Mouse (Mus musculus) bone marrow, adult 2 months (tissue): ENCODE measurements around the gene Vps11. TPM values are rescaled to one million over a fixed set of nuclear protein-coding genes. Genes with fewer than 3 reads are reported as not detected.
A peak's percentile ranks its signal among the peaks of the same experiment; 100 is the strongest.
"Not testable (repeated sequence)": the region's sequence is repeated elsewhere in the genome, so short reads cannot be mapped to it uniquely, and the experiment has no call there.

Source experiments
- H3K27ac ChIP-seq: fragments of 200-500 bp; 2 replicates; pipeline ENCODE4 v1.5.1; 2012; ENCODE audit warnings: low read depth, mild to moderate bottlenecking, control low read depth, inconsistent platforms, low read length; ENCODE audit not compliant: control insufficient read depth, poor library complexity, insufficient read depth
- H3K4me1 ChIP-seq: fragments of 200-500 bp; 2 replicates; pipeline ENCODE4 v1.6.1; 2011; ENCODE audit warnings: low read length; ENCODE audit not compliant: control insufficient read depth, insufficient read depth
- H3K4me3 ChIP-seq: fragments of 200-500 bp; replicated peaks from 2 replicates; pipeline ENCODE3; 2011; ENCODE audit warnings: mild to moderate bottlenecking, low read depth, low read length, control low read depth; ENCODE audit not compliant: control insufficient read depth
- CTCF ChIP-seq: fragments of 200-500 bp; IDR thresholded peaks from 2 replicates; pipeline ENCODE4 v1.5.1; 2011; ENCODE audit warnings: low read length, control low read depth; ENCODE audit not compliant: control insufficient read depth, insufficient read depth
- POLR2A ChIP-seq: fragments of 200-500 bp; IDR thresholded peaks from 2 replicates; pipeline ENCODE4 v1.6.1; 2011; ENCODE audit warnings: low read depth, mild to moderate bottlenecking, control low read depth, low read length, borderline replicate concordance; ENCODE audit not compliant: control insufficient read depth
- WGBS: fragments of 180-500 bp; shearing (Covaris S2); methylation state at CpG from one replicate; pipeline ENCODE4 v1.1.7; 2018; 5-methylcytosine and 5-hydroxymethylcytosine counted together
- polyA plus RNA-seq: library from polyadenylated mRNA; stranded (reverse); fragments of >200 nt; gene quantifications from 2 replicates; pipeline ENCODE4 v1.2.4, GENCODE M21; 2011; ENCODE audit warnings: low replicate concordance; ENCODE audit not compliant: missing spikeins, insufficient read depth, insufficient read length

Vps11 gene
- polyA plus RNA-seq, 1 experiment: 29.6 TPM

DNA sequence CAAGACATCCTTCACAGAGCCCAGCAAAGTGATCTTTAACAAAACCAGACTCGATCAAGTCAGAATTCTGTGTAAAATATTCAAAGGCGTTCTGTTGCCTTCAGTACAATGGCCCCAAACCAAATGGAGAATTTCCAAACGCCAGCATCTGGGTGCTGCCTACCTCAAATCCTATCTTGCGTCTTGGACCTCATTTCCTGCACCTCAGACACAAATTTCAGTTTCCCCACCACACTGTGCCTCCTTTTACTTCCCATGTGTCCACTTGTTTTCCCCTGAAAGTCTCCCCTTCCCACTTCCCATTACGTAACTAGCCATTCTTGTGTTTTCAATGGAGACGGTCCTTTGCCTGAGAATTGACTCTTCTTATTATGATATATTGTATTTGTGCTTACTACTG is 54.9 kb downstream of the Vps11 start:
- WGBS: 70% methylated on average over 6 of the region's 6 CpGs
- Histone ChIP-seq H3K4me3 (no peak overlapping the region), H3K4me1 (no peaks in the 10 kb centered on the region), H3K27ac (no peak overlapping the region)
- TF ChIP-seq POLR2A: no peak
- no peak for TF ChIP-seq CTCF

DNA sequence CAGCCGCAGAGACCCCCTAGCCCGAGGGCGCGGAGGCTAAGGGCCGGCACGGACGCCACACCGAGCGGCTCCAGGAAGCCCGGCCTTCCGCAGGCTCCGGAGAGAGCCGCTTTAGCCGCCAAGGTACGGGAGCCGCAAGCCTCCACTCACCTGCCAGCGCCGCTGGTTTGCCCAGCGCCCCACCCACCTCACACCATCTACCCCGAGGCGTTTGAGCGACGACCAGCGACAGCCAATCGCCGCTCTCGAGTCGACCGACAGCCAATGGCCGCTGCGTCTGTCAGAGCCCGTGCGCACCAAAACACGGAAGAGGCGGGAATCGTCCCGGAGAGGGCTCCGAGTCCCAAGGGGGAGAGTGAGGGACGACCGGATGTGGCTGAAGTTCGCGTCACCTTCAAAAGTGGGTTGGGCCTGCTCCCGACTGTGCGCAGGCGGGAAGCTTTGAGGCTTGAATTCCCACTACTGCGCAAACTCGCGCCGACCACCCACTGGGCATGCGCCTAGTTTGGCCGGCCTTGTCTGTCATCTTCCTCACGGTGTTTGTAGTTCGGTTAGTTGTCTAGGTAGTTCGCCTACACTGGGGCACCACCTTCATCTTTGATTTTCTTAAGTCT is 55.9 kb downstream of the Vps11 start, which contains the start of gene Hinfp:
Hinfp (minus strand) TSS at position 206 of the 614 bp plus-strand sequence.
- TF ChIP-seq CTCF: no peak
- TF ChIP-seq POLR2A: peak; percentile 87; the same call in 1 of the 2 replicates
- peak within 1 kb of the TSS; percentile 94 for H3K4me3 ChIP-seq
- WGBS: under 1% methylated on average over 54 of the region's 54 CpGs
- H3K4me1 ChIP-seq: no peaks in the 10 kb centered on the region
- H3K27ac ChIP-seq: peak within 1 kb of the TSS; percentile 86

DNA sequence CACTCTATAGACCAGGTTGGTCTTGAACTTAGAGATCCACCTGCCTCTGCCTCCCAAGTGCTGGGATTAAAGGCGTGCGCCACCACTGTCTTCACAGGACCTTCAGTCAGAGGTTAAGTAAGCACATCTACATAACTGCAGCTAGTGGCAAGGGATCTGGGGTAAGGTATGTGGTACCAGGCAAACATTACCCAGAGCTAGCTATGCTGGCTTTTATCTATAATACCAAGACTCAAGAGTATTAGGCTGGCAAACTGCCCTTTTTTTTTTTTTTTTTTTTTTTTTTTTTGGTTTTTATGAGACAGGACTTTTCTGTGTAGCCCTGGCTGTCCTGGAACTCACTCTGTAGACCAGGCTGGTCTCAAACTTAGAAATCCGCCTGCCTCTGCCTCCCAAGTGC is 61.5 kb downstream of the Vps11 start:
- H3K27ac ChIP-seq, H3K4me3 ChIP-seq, H3K4me1 ChIP-seq: not testable (repeated sequence)
- WGBS: 77% methylated on average over 3 of the region's 3 CpGs

Other genes starting within 250 kb of the Vps11 start
- gene Gm49380, start 248.2 kb downstream of the Vps11 start, polyA plus RNA-seq: not detected in 2 replicates
- 11.2 and 28.8 TPM in 2 replicates for gene Rnf26, start 248.2 kb downstream of the Vps11 start, polyA plus RNA-seq
- 3.5 and 6.3 TPM in 2 replicates for gene Mcam, start 227.2 kb downstream of the Vps11 start, polyA plus RNA-seq
- 24.3 and 50.5 TPM in 2 replicates for gene Cbl, start 127.6 kb downstream of the Vps11 start, polyA plus RNA-seq
- 1.4 TPM in 1 of 2 replicates, not detected in the other for gene Ccdc153, start 121.0 kb downstream of the Vps11 start, polyA plus RNA-seq
- 2.7 and 7.3 TPM in 2 replicates for gene Pdzd3, start 110.2 kb downstream of the Vps11 start, polyA plus RNA-seq
- 11.6 and 25.0 TPM in 2 replicates for gene Nlrx1, start 93.1 kb downstream of the Vps11 start, polyA plus RNA-seq
- gene Abcg4, start 73.1 kb downstream of the Vps11 start, polyA plus RNA-seq: 45.0 and 74.1 TPM in 2 replicates
- 9.1 and 21.6 TPM in 2 replicates for gene Hinfp, start 56.0 kb downstream of the Vps11 start, polyA plus RNA-seq
- gene C2cd2l, start 41.4 kb downstream of the Vps11 start, polyA plus RNA-seq: 14.6 and 17.5 TPM in 2 replicates
- 11.2 and 30.7 TPM in 2 replicates for gene Dpagt1, start 35.7 kb downstream of the Vps11 start, polyA plus RNA-seq
- gene H2afx, start 27.0 kb downstream of the Vps11 start, polyA plus RNA-seq: 184 and 201 TPM in 2 replicates
- gene Hmbs, start 17.4 kb downstream of the Vps11 start, polyA plus RNA-seq: 824 and 950 TPM in 2 replicates
- 13.5 and 34.2 TPM in 2 replicates for gene Hyou1, start 17.8 kb upstream of the Vps11 start, polyA plus RNA-seq
- gene Slc37a4, start 35.2 kb upstream of the Vps11 start, polyA plus RNA-seq: 9.8 and 16.9 TPM in 2 replicates
- 1,039 and 1,790 TPM in 2 replicates for gene Rps25, start 45.5 kb upstream of the Vps11 start, polyA plus RNA-seq
- gene Trappc4, start 45.9 kb upstream of the Vps11 start, polyA plus RNA-seq: 36.9 and 50.1 TPM in 2 replicates
- 22.1 and 68.9 TPM in 2 replicates for gene Ccdc84, start 56.9 kb upstream of the Vps11 start, polyA plus RNA-seq
- not detected in 2 replicates for gene Foxr1, start 79.5 kb upstream of the Vps11 start, polyA plus RNA-seq
- gene Upk2, start 93.3 kb upstream of the Vps11 start, polyA plus RNA-seq: not detected in 2 replicates
- gene Bcl9l, start 121.2 kb upstream of the Vps11 start, polyA plus RNA-seq: 9.0 and 15.6 TPM in 2 replicates
- gene Cxcr5, start 200.2 kb upstream of the Vps11 start, polyA plus RNA-seq: 0.61 and 13.4 TPM in 2 replicates
- 38.4 and 48.4 TPM in 2 replicates for gene Ddx6, start 243.2 kb upstream of the Vps11 start, polyA plus RNA-seq